Mouse (Mus musculus) mature B cell (primary cell): Measurements from ENCODE around the gene Erbb2.

ENCODE experiments used
- in situ Hi-C: fragments of 300-500 bp; cut with MboI; formaldehyde crosslinking; loops from 2 replicates; pipeline ENCODE4 v1.14.3; 2019

Erbb2 gene

DNA sequence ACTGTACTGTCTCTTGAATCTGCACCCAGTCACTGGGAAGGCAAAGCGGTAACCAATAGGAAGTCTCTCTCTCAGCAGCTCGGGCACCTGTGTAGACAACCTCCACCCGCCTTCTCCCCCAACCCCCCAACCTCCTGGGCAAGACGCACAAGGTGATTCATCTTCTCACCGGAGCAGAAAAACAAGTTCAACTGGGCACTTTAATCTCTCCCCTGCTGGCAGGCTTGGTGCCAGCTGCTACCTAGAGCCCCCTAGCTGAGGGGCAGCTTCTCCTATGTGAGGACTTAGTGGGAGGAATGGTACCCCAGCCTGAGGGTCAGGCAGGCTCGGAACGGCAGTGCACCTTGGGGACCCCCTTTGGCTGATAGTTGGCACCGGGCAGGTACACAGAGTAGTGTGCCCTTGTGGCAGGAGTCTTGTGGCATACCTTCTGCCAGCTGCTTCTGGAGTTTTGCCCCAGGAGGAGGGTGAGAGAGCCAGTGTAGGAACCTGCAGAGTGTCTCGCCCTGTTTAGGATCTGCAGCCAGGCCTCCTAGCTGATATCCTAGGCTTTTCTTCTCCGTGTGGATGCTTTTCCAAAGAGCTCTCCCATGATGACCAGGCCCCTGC lies 6.8 kb downstream of the Erbb2 start:
- in situ Hi-C loops: no loop called here

DNA sequence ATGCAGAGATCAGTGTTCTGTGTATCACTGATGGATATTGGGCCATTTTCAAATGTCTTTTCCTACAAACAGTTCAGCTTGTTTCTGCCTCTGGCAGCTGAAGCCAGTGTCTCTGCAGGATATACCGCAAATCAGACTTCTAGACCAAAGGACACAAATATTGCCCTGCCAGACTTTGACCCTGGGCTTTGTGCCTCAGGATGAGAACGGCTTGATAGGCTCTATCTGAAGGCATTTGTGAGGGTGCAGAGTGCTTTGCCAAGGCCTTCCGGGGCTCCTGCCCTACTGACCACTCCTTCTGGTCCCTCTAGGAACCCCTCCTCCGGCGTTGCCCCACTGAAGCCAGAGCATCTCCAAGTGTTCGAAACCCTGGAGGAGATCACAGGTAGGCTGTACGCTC lies 14.3 kb downstream of the Erbb2 start:
- in situ Hi-C loops: no loop called here

DNA sequence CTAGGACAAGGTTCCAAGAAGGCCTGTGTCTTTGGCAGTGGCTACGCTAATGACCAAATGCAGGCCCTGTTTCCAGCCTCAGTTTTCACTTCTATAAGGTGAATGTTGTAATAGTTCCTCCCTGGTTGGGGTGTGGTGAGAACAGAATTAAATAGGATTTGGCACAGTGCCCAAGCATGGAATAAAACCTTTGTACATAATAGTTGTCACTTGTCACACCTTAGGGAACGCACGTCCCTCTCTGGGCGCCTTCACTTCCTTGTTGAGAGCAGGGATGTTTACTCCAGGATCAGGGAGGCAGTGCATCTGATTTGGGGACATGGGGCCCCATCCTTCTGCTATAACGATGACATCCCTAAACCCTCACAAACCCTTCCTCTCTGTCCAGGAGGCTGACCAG lies 16.2 kb downstream of the Erbb2 start:
- in situ Hi-C loops: no loop called here

- in situ Hi-C loops: no loop called here
Observed at GRCm38 (mm10) chr11:98431743-98432502, 19.7 kb downstream of the Erbb2 start.

- in situ Hi-C loops: no loop called here
Observed at GRCm38 (mm10) chr11:98435723-98436122, 23.5 kb downstream of the Erbb2 start.

DNA sequence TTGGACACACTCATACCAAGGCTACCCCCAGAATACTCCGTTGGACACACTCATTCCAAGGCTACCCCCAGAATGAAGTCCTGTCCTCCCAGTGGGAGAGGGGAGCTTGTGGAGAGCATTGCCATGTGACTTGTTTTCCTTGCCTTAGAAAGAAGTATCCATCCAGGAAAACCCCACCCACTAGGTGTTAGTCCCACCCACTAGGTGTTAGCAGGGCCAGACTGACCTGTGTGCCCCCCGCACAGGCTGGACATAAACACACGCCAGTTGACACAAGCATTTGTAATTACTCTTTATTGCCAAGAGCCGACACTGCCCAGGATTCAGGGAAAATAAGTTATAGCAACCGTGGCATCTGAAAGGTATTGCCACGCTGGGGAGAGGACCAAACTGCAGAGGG lies 25.2 kb downstream of the Erbb2 start:
- in situ Hi-C loops: no loop called here

DNA sequence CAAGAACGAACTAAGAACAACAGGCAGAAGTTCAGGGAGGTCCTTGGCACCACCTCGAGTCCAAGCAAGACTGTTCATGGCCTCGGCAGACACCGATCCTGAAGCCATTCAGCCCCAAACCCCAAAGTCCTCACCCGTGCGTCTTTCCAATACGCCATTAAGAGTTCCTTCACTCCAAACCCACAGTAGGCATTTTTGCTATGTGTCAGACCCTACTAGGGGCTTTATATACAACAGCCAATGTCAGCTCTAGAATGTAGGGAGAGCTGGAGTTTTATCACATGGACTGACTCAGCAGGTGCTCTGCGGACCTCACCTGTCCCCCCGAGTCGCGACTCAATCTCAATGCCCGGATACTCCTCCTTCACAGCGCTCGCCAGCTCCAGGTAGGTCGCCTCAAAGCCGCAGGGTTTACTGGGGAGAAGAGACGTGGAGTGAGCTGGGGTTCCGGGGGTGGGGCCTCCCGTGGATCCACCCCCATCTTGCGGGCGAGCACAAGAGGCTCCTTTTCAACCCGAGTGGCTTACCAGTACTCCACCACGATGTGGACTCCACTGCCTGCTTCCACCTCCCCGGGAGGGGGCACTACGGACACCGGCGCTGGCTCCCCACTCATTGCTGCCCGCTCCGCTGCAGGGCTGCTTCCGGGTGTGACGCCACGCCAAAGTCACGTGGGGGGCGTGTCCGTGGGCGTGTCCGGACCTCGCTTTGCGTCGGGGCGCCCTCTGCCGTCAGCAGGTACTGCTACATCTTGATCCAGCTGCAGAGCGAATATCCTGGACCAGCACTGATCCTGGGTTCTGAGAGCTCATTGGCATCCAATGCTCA lies 26.3 kb downstream of the Erbb2 start, which contains the start of gene Mien1:
Gene Mien1, minus strand, starts transcription at position 661 of the 828 bp plus-strand sequence.
- in situ Hi-C loops: no loop called here

GRCm38 (mm10) chr11:98443688-98444087 lies 31.4 kb downstream of the Erbb2 start:
- in situ Hi-C loops: no loop called here

DNA sequence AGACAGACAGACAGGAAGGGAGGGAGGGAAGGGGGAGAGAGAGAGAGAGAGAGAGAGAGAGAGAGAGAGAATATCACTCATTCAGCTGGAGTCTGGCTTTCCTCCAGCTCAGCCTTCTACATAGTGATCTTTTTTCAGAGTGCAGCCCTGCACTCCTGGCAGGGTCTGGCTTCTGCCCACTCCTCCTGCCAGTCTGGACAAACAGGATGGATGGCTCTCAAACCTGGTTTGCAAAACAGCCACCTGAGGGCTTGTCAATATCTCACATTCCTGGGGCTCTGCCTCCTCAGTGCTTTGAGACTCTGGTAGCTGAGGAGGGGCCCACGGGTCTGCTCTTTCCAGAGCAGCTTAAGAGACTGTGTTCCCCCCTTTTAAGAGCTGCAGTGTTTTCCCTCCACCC lies 33.0 kb downstream of the Erbb2 start:
- in situ Hi-C loops: no loop called here

DNA sequence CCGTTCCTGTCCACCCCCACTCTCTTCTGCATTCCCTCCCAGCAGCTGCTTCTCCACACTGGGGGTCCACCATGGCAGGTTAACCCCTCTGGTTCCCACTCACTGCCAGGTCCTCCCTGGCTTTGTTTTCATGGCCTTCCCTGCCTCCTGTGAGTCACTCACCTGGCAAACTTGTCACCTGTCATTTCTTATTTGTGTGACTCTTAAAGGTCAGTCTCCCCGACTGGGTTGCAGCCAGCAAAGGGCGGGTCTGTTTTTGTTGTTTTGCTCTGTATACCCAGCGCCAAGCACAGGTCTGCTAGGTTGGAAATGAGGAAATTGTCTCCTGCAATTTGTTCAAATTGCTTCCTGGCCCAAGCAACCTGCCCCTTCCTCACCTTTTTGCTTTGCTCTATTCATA lies 33.4 kb downstream of the Erbb2 start:
- in situ Hi-C loops: no loop called here

GRCm38 (mm10) chr11:98446213-98446561 lies 33.9 kb downstream of the Erbb2 start, which contains the start of gene Grb7:
Gene Grb7 (plus strand): TSS chr11:98446394.
- in situ Hi-C loops: no loop called here

- in situ Hi-C loops: no loop called here
Observed at GRCm38 (mm10) chr11:98446562-98447474, 34.5 kb downstream of the Erbb2 start.

DNA sequence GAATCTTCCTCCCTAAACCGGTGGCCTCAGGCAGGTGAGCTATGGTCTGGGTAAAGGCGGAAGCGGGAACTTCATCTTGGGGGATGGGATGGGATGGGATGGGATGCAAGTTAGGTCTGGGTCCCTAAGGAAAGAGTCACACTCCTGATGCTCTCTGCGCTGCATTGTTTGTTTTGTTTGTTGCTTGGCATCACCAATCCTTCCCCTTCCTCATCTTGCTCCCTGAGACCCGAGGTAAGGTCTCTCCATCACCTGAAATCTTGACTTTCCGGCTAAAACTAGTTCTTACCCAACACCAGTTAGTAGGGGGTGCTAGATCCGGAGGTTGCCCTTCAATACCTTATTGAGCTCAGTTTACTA lies 35.2 kb downstream of the Erbb2 start:
- in situ Hi-C loops: no loop called here

- in situ Hi-C loops: no loop called here
Observed at GRCm38 (mm10) chr11:98448191-98448790, 36.0 kb downstream of the Erbb2 start.

DNA sequence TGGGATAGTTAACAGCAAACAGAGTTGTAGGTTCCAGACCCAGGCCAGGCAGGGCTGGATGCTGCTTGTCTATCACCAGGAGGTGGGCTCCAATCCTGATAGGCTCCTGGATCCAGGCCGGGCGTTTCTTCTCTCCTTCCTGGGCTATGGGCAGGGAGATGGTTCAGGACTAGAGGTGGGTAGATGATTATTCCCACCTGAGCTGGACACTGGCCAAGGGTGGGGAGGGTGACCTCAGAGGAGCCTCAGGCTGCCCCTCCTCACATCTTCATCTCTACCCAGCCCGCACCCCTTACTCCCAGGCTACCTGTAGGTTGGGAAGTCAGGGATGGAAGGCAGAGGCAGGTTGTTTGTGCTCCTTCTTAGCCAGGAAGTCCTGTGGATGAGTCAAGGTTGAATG lies 37.1 kb downstream of the Erbb2 start:
- in situ Hi-C loops: no loop called here

- in situ Hi-C loops: no loop called here
Observed at GRCm38 (mm10) chr11:98449921-98450771, 37.9 kb downstream of the Erbb2 start.

DNA sequence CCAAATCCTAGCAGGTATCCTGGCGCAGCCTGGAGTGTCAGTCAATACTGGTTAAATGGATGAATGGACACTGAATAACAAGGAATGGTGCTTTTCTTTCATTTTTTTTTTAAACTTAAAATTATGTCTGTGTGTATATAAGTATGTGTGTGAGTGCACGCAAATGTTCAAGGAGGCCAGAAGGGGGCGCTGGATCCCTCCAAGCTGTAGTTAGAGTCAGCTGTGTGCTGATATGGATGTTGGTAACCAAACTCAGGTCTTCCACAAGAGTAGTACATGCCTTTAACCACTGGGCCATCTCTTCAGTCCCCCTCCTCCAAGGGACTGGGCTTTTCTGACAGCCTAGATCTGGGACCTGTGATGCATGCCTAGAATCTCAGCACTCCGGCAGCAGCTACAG lies 43.2 kb downstream of the Erbb2 start:
- in situ Hi-C loops: no loop called here

DNA sequence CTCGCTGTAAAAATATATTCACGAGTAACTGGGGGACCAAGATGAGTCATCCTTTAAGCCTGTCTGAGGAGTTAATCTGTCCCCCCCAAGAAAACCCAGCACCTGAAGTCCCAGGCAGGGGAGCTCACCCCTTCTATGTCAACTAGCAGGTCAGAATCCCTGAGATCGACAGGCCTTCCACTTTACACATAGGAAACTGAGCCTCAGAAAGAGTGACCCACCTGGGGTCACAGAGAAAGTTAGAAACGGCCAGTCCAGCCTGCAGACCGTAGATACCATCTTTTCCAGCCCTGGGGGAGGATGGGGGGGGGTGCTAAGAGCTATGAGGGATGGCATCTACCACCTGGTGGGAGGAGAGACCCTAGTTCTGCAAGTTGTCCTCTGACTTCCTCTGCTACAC lies 44.3 kb downstream of the Erbb2 start:
- in situ Hi-C loops: no loop called here

GRCm38 (mm10) chr11:98456945-98457344 lies 44.7 kb downstream of the Erbb2 start:
- in situ Hi-C loops: no loop called here

GRCm38 (mm10) chr11:98457367-98458120 lies 45.3 kb downstream of the Erbb2 start:
- in situ Hi-C loops: no loop called here
